Mouse (Mus musculus): Measurements from ENCODE around the gene Npepps. TPM values are rescaled to one million over a fixed set of nuclear protein-coding genes. Genes with fewer than 3 reads are reported as not detected.
"Not testable (repeated sequence)": the region's sequence is repeated elsewhere in the genome, so short reads cannot be mapped to it uniquely, and the experiment has no call there.

Npepps gene
- polyA plus RNA-seq, 1 experiment from 2014 or later: 18.6 TPM

- Histone ChIP-seq H3K27ac (replicated peaks) (no peak overlapping the region), H3K4me3 (replicated peaks) (no peak overlapping the region), H3K9ac (no peak overlapping the region), H3K27me3 (no peaks in the 10 kb centered on the region), H3K9me3 (replicated peaks) (no peaks in the 10 kb centered on the region), H3K4me1 (replicated peaks) (no peaks in the 10 kb centered on the region; the same call in 1 of the 2 replicates), H3K4me2 (no peak overlapping the region), H3K36me3 (replicated peaks) (no peaks in the 10 kb centered on the region)
- WGBS (ENCODE audit: insufficient replicate concordance): 65% methylated on average over 8 of the region's 8 CpGs
- ATAC-seq (ENCODE audit: insufficient read depth): no peak
Observed at GRCm38 (mm10) chr11:97197021-97197420, 83.4 kb downstream of the Npepps start.

- Histone ChIP-seq H3K4me1 (replicated peaks) (no peaks in the 10 kb centered on the region; the same call in 1 of the 2 replicates), H3K4me2 (no peak overlapping the region), H3K36me3 (replicated peaks) (0 out of 2 replicates have a peak, but pooled peaks cover 2% of the 10 kb centered on the region), H3K27ac (replicated peaks) (no peak overlapping the region), H3K9me3 (replicated peaks) (no peaks in the 10 kb centered on the region), H3K9ac (no peak overlapping the region), H3K27me3 (no peaks in the 10 kb centered on the region), H3K4me3 (replicated peaks) (no peak overlapping the region)
- 72% methylated on average over 12 of the region's 12 CpGs for WGBS (ENCODE audit: insufficient replicate concordance)
- no peak for ATAC-seq (ENCODE audit: insufficient read depth)
Observed at GRCm38 (mm10) chr11:97196541-97196940, 83.9 kb downstream of the Npepps start.

- Histone ChIP-seq H3K4me1 (replicated peaks) (peaks cover 24% of the 10 kb centered on the region), H3K27ac (replicated peaks) (no peak overlapping the region), H3K27me3 (no peaks in the 10 kb centered on the region), H3K4me3 (replicated peaks) (no peak overlapping the region), H3K9ac (no peak overlapping the region), H3K9me3 (replicated peaks) (no peaks in the 10 kb centered on the region), H3K4me2 (no peak overlapping the region), H3K36me3 (replicated peaks) (0 out of 2 replicates have a peak, but pooled peaks cover 6% of the 10 kb centered on the region)
- ATAC-seq (ENCODE audit: insufficient read depth): no peak
Observed at GRCm38 (mm10) chr11:97192621-97192951, 87.9 kb downstream of the Npepps start.

GRCm38 (mm10) chr11:97191915-97192620 is 88.4 kb downstream of the Npepps start:
- no peak for ATAC-seq (ENCODE audit: insufficient read depth)
- 66% methylated on average over 6 of the region's 6 CpGs for WGBS (ENCODE audit: insufficient replicate concordance)
- 0 out of 2 replicates have a peak, but pooled peaks cover 6% of the 10 kb centered on the region for H3K36me3 ChIP-seq (replicated peaks)
- H3K9ac ChIP-seq: no peak overlapping the region
- no peaks in the 10 kb centered on the region for H3K9me3 ChIP-seq (replicated peaks)
- no peak overlapping the region for H3K4me2 ChIP-seq
- H3K27ac ChIP-seq (replicated peaks): no peak overlapping the region
- H3K27me3 ChIP-seq: no peaks in the 10 kb centered on the region
- no peak overlapping the region for H3K4me3 ChIP-seq (replicated peaks)
- peaks cover 24% of the 10 kb centered on the region for H3K4me1 ChIP-seq (replicated peaks)

- Histone ChIP-seq H3K36me3 (replicated peaks) (peaks cover 9% of the 10 kb centered on the region), H3K27ac (replicated peaks) (no peak overlapping the region), H3K4me2 (no peak overlapping the region), H3K4me1 (replicated peaks) (peaks cover 32% of the 10 kb centered on the region), H3K9me3 (replicated peaks) (no peaks in the 10 kb centered on the region), H3K4me3 (replicated peaks) (no peak overlapping the region), H3K9ac (no peak overlapping the region), H3K27me3 (no peaks in the 10 kb centered on the region)
- WGBS (ENCODE audit: insufficient replicate concordance): 74% methylated on average over 6 of the region's 6 CpGs
- ATAC-seq (ENCODE audit: insufficient read depth): no peak
Observed at GRCm38 (mm10) chr11:97190992-97191391, 89.4 kb downstream of the Npepps start.

- 67% methylated on average over 6 of the region's 6 CpGs for WGBS (ENCODE audit: insufficient replicate concordance)
- peaks cover 23% of the 10 kb centered on the region for H3K36me3 ChIP-seq (replicated peaks)
- not testable (repeated sequence) for ATAC-seq (ENCODE audit: insufficient read depth); H3K27me3 ChIP-seq; H3K9me3 ChIP-seq (replicated peaks)
- H3K4me3 ChIP-seq (replicated peaks): peak overlapping the region; percentile 92; the same call in 1 of the 2 replicates
- peak overlapping the region; percentile 98; the same call in 1 of the 2 replicates for H3K27ac ChIP-seq (replicated peaks)
- peak overlapping the region; percentile 96 for H3K4me2 ChIP-seq
- H3K9ac ChIP-seq: peak overlapping the region; percentile 79
- H3K4me1 ChIP-seq (replicated peaks): peaks cover 46% of the 10 kb centered on the region
Observed at GRCm38 (mm10) chr11:97189645-97190044, 90.8 kb downstream of the Npepps start.

GRCm38 (mm10) chr11:97189231-97189630 is 91.2 kb downstream of the Npepps start:
- peak overlapping the region; percentile 98 for H3K27ac ChIP-seq (replicated peaks)
- H3K4me3 ChIP-seq (replicated peaks): peak overlapping the region; percentile 92
- peaks cover 27% of the 10 kb centered on the region for H3K36me3 ChIP-seq (replicated peaks)
- H3K4me2 ChIP-seq: peak overlapping the region; percentile 96
- no peak for ATAC-seq (ENCODE audit: insufficient read depth)
- peak overlapping the region; percentile 79 for H3K9ac ChIP-seq
- H3K27me3 ChIP-seq: no peaks in the 10 kb centered on the region
- peaks cover 50% of the 10 kb centered on the region for H3K4me1 ChIP-seq (replicated peaks)
- WGBS (ENCODE audit: insufficient replicate concordance): 28% methylated on average over 3 of the region's 3 CpGs
- no peaks in the 10 kb centered on the region for H3K9me3 ChIP-seq (replicated peaks)

- H3K27me3 ChIP-seq: no peaks in the 10 kb centered on the region
- peak overlapping the region; percentile 96 for H3K4me2 ChIP-seq
- H3K9ac ChIP-seq: peak overlapping the region; percentile 79
- peak overlapping the region; percentile 98 for H3K27ac ChIP-seq (replicated peaks)
- ATAC-seq (ENCODE audit: insufficient read depth): no peak
- peak overlapping the region; percentile 92 for H3K4me3 ChIP-seq (replicated peaks)
- no peaks in the 10 kb centered on the region for H3K9me3 ChIP-seq (replicated peaks)
- peaks cover 54% of the 10 kb centered on the region for H3K4me1 ChIP-seq (replicated peaks)
- H3K36me3 ChIP-seq (replicated peaks): peaks cover 33% of the 10 kb centered on the region
- WGBS (ENCODE audit: insufficient replicate concordance): 0% methylated on average over 15 of the region's 15 CpGs
Observed at GRCm38 (mm10) chr11:97188643-97188955, 91.8 kb downstream of the Npepps start.

- under 1% methylated on average over 100 of the region's 101 CpGs for WGBS (ENCODE audit: insufficient replicate concordance)
- peak within 1 kb of the TSS; percentile 98 for H3K27ac ChIP-seq (replicated peaks)
- H3K36me3 ChIP-seq (replicated peaks): peaks cover 39% of the 10 kb centered on the region
- peak within 1 kb of the TSS; percentile 99 for H3K9ac ChIP-seq
- peak; percentile 91 for ATAC-seq (ENCODE audit: insufficient read depth)
- H3K27me3 ChIP-seq: no peaks in the 10 kb centered on the region
- H3K4me3 ChIP-seq (replicated peaks): peak within 1 kb of the TSS; percentile 92
- H3K9me3 ChIP-seq (replicated peaks): no peaks in the 10 kb centered on the region
- peaks cover 60% of the 10 kb centered on the region for H3K4me1 ChIP-seq (replicated peaks)
- H3K4me2 ChIP-seq: peak within 1 kb of the TSS; percentile 96
Observed at GRCm38 (mm10) chr11:97187764-97188642, 92.4 kb downstream of the Npepps start, which contains the start of gene Kpnb1. Kpnb1 (minus strand) TSS chr11:97187881.

- 0% methylated on average over 70 of the region's 74 CpGs for WGBS (ENCODE audit: insufficient replicate concordance)
- H3K27me3 ChIP-seq: no peaks in the 10 kb centered on the region
- peak; percentile 57 for ATAC-seq (ENCODE audit: insufficient read depth)
- peaks cover 48% of the 10 kb centered on the region for H3K36me3 ChIP-seq (replicated peaks)
- H3K4me1 ChIP-seq (replicated peaks): peaks cover 64% of the 10 kb centered on the region
- H3K9ac ChIP-seq: peak overlapping the region; percentile 99
- no peaks in the 10 kb centered on the region for H3K9me3 ChIP-seq (replicated peaks)
- peak overlapping the region; percentile 92 for H3K4me3 ChIP-seq (replicated peaks)
- peak overlapping the region; percentile 98 for H3K27ac ChIP-seq (replicated peaks)
- peak overlapping the region; percentile 88 for H3K4me2 ChIP-seq
Observed at GRCm38 (mm10) chr11:97186947-97187763, 93.3 kb downstream of the Npepps start.
